Mouse (Mus musculus) G1E-ER4 (cell line): ENCODE data around the gene Cdkal1. TPM values are rescaled to one million over a fixed set of nuclear protein-coding genes. Genes with fewer than 3 reads are reported as not detected.

Experiments
- GATA1 ChIP-seq: IDR thresholded peaks from one replicate; pipeline ENCODE4 v1.8.0; 2012; ENCODE audit warnings: low read length, inconsistent platforms
- polyA plus RNA-seq: library from polyadenylated mRNA; stranded (reverse); fragments of >175 nt; gene quantifications from 2 replicates; pipeline ENCODE4 v1.2.3, GENCODE M21; 2012

Cdkal1 gene
- polyA plus RNA-seq, 1 experiment: 0.64 TPM

GRCm38 (mm10) chr13:29162444-29162843, 693.0 kb downstream of the Cdkal1 start:
- no peak for TF ChIP-seq GATA1

GRCm38 (mm10) chr13:29161436-29161835, 694.0 kb downstream of the Cdkal1 start:
- TF ChIP-seq GATA1: no peak

- no peak for TF ChIP-seq GATA1
Measured at GRCm38 (mm10) chr13:29156703-29157102, 698.8 kb downstream of the Cdkal1 start.

DNA sequence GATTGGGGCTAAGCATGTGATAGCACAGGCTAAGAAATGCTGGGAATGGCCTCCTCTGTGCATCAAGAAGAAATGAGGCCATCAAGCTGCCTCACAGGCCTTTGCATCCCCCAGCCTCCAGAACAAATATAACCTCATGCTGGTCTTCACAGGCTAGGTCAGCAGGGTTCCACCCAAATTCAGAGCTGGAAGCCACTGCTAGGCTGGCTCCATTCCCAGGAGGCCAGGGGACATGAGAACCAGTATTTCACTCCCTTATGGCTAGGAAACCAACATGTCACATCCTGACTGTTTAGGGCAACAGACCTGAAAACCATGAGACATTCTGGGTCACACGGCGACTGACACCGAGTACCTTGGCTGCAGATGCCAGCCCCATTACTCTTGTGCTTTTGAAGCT, 700.2 kb downstream of the Cdkal1 start:
- TF ChIP-seq GATA1: no peak

- TF ChIP-seq GATA1: no peak
Measured at GRCm38 (mm10) chr13:29150120-29150519, 705.4 kb downstream of the Cdkal1 start.

DNA sequence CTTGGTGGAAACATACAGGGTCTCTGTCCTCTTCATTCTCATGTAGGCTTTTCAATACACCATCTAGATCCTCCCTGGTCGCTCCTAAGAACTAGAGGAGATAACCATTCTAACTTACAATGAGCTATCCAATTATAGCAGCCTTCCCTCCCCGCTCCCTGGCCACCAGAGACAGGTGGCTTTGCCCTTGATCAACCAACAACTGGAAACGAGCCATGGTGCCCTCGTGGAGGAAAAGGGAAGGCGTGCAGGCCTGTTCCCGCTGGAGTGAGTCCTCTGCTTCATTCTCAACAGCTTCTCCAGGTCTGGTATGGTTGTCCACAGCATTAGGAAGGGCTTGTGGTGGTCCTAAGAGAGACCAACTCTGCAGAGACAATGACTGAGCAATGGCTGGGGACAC, 706.1 kb downstream of the Cdkal1 start:
- no peak for TF ChIP-seq GATA1

GRCm38 (mm10) chr13:29148616-29149015, 706.9 kb downstream of the Cdkal1 start:
- TF ChIP-seq GATA1: no peak

Other genes starting within 250 kb of the Cdkal1 start
- 16.9 and 20.8 TPM in 2 replicates for gene E2f3, start 130.4 kb upstream of the Cdkal1 start, polyA plus RNA-seq